Mouse (Mus musculus) spleen, postnatal 14 days (tissue): ENCODE results near the gene Katnal1.

Experiments used
- DNase-seq, 2 experiments: peaks; one replicate each; pipeline ENCODE4 v3.0.0; 2021 to 2022; ENCODE audit warnings: low spot score in 2 of 2

Katnal1 gene

DNA sequence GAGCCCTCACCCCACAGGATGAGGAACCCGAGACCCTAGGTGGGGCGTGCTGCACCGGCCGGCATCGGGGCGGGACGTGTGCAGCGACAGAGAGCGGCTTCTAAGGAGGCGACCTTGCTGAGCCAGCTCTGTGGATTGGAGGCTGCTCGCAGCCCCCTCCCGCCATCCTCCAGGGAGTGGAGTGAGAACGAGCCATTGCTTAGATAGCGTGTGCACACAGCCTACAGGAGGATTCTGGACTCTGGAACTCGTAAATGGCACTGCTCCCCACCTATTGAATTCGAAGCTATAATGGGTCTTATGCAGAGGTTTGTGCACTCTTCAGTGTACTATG lies at the start of gene Katnal1:
Katnal1 (minus strand) TSS at position 205 of the 334 bp plus-strand sequence.
- DNase-seq = no peak

- DNase-seq = no peak
Observed at GRCm38 (mm10) chr5:148978458-148979165, 49.5 kb upstream of the Katnal1 start.

DNA sequence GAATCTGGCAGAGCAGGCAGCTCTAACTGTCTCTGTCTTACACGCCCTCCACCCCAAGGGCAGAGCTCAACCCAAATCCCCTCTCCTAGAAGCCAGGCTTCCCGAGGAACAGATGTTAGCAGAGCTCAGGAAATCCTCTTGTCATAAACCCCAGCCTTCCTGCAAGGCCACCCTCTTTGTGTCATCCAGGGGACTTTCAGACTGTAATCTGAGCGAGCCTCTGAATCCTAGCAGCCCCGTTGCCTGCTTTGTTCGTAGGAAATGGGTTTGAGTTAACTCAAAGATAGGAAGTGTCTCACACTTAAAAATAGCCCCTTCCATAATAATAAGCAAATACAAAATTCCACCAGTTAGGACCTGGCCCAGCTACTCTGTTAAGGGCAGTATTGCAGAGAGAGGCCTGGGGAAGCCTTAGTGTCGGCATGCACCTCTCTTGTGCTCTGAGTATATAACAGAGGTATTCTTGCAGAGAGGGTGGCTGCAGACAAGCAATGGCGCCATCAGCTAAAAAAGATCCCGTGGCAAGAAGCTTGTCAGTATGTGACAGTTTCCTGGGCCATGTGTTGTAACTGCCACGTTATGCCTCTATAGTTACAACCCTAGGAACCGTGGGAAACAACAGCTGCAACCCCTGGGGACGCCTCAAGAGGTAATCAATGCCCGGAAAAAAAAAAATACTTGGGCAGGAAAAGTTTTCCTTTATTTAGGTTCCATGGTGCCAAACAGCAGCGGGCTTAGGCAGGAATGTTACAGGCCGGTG lies 48.8 kb upstream of the Katnal1 start:
- DNase-seq = no peak

- peak; percentile 28 to 37 for DNase-seq
Observed at GRCm38 (mm10) chr5:148976876-148977275, 47.8 kb upstream of the Katnal1 start.

DNA sequence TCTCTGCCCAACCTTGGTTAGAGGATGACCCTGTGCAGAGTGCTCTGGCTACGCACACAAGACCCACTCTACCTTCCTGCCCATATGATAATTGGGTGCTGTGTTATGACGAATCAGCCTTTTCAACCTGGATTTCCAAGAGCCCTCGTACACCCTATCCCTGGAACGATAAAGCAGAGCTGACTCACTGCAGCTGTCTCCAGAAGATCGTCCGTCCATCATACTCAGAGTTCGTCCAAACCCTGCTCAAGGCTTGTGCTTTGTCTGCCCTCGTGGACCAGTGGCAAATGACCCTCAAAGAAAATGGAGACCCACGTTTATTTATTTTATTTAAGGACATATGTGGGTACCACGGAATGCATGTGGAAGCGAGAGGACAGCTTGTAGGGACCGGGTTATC lies 45.9 kb upstream of the Katnal1 start:
- DNase-seq = no peak

GRCm38 (mm10) chr5:148973019-148973668 lies 44.0 kb upstream of the Katnal1 start:
- DNase-seq = no peak

GRCm38 (mm10) chr5:148972167-148972566 lies 43.0 kb upstream of the Katnal1 start:
- DNase-seq = no peak

GRCm38 (mm10) chr5:148969648-148970047 lies 40.5 kb upstream of the Katnal1 start:
- no peak for DNase-seq

DNA sequence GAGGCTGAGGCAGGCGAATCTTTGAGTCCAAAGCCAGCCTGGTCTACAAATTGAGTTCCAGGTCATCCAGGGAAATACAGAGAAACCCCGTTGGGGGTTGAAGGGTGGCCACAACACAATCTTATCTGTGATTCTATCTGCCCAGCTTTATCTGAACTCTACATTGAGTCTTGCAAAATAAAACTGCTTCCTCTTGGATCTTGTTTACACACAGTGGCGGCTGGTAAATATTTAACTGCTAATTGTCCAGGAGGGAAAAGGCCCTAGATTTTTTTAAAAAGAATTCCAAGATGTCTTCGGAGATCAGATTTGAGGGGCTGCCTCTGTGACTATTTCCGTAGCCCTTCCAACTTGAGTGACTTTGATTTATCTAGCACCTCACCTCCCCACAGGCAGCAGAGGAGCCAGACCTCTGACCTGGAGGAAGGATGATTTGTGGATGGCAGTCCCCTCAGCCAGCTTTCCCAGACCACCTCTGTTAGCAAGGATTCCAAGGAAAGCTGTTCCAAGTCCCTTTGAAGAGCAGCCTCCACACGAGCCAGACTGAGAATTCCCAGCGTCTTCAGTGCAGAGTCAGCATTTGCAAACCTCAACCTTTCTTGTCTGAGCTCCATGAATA lies 39.9 kb upstream of the Katnal1 start:
- no peak for DNase-seq

GRCm38 (mm10) chr5:148968179-148968578 lies 39.1 kb upstream of the Katnal1 start:
- no peak for DNase-seq

GRCm38 (mm10) chr5:148966395-148966794 lies 37.3 kb upstream of the Katnal1 start:
- DNase-seq = no peak

- DNase-seq = no peak
Observed at GRCm38 (mm10) chr5:148965691-148966333, 36.7 kb upstream of the Katnal1 start.

DNA sequence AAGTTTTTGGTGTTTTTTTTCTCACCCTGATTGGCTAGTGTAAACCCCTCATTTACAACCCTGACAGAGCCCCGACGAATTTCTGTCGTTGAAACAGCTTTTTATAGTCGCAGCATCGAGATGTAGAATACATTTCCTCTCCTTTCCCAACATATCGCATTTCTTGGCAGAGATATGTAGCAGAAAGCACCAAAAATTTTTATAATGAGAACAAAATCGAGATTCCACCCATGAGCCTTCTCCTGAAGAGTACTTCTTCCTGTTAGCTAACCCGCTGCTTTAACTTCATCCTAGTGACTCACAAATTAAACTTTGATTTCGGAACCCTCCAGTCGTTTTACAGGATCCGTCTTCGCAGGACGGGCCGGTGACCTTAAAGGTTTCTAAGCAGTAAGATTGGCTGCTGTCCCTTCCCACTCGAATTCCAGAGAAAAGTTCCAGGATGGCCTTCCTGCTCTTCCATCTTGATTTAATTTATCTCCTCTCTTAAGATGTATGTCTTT lies 36.0 kb upstream of the Katnal1 start:
- DNase-seq = no peak

DNA sequence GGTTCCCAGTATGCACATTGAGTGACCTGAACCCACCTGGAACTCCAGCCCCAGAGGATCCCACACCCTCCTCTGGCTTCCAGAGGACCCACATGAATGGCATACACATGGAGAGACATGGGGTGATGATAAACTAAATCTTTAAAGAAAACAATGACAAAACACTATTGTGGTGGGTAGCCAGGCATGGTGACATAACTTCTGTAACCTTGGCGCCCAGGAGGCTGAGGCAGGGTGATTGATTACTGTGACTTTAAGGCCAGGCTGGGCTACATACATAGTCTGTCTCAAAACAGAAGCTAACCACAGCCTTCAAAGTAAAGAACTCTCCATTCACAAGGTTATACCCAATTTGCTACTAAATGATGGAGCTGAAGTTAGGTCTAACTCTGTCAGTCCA lies 35.1 kb upstream of the Katnal1 start:
- no peak for DNase-seq

- DNase-seq = no peak
Observed at GRCm38 (mm10) chr5:148960211-148960610, 31.1 kb upstream of the Katnal1 start.

DNA sequence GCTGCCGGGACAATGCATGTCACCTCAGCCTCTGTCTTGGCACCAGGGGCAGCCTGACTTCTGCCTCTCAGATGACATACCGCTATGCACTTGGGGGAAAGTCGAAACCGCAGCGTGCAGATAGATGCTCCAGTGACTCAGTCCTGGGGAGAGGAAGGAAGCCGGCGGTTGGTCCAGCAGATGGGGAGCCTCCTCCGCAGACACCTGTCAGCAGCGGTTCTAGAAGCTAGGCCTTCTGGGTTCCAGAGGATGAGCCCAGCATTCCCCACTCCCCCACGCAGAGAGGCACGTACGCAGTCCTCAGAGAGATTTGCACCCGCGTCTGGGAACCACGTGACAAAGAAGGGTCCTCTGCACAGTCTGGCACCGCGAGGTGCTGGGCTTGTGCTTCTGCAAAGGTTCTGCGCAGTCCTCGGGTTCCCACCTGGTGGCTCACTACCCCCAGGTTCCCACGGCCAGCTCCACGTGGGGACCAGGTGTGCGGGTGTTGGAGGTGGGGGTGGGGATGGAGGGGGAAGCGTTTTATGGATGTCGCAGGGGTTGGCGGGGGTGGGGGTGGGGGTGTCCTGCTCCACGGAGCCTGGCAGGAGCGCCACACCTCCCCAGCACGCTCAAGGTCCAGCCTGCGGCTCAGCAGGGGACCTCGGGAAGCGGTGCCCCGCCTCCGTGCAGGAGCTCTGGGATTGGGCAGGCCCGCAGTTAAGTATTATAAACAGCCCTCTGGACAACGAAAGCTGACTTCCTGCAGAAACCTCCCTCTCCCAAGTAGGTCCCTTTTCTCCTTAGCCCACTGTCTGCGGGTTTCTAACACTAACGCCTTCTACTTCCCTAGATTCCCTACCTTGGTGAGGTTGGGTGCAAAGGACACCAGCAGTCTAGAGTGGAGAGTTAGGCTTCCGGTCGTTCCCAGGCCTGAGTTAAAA lies 30.2 kb upstream of the Katnal1 start:
- DNase-seq = peak; percentile 47 to 55

DNA sequence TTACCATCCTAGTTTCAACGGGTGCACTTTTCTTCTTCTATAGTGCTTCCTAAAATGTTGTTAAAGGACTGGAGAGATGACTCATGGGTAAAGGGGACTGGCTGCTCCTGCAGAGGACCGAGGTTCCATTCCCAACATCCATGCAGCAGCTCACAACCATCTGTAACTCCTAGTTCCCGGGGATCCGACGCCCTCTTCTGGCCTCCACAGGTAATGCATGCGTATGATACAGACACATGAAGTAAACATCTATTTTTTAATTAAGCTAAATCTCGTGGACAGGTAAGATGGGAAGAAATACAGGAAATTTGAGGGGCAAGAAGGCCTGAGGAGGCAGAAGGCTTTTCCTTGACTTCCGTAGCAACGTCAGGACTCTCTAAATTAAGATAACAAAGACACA lies 29.2 kb upstream of the Katnal1 start:
- DNase-seq = peak; percentile 30 to 45

GRCm38 (mm10) chr5:148956898-148957535 lies 27.9 kb upstream of the Katnal1 start:
- DNase-seq = no peak

GRCm38 (mm10) chr5:148956091-148956490 lies 27.0 kb upstream of the Katnal1 start:
- no peak for DNase-seq

GRCm38 (mm10) chr5:148955575-148955974 lies 26.5 kb upstream of the Katnal1 start:
- no peak for DNase-seq
